Mouse (Mus musculus) limb, embryonic 11.5 days (tissue): Measurements from ENCODE around the gene Atrn. TPM values are rescaled to one million over a fixed set of nuclear protein-coding genes. Genes with fewer than 3 reads are reported as not detected.

ENCODE experiments used
- ATAC-seq: fragments of 200-750 bp; cut with Nextera tagmentation; 2 replicates; pipeline ENCODE4 v1.8.0; 2017; ENCODE audit warnings: low read depth; ENCODE audit not compliant: insufficient number of reproducible peaks, low FRiP score, low TSS enrichment
- DNase-seq: peaks from one replicate; pipeline ENCODE4 v3.0.0-alpha.2; 2015; ENCODE audit warnings: low spot score
- H3K27ac ChIP-seq: fragments of 300-500 bp; sonication (generic); replicated peaks from 2 replicates; pipeline ENCODE4 v1.5.1; 2014; ENCODE audit warnings: low read depth, mild to moderate bottlenecking, low read length
- H3K27me3 ChIP-seq: fragments of 300-500 bp; sonication (generic); 2 replicates; pipeline ENCODE4 v1.6.1; 2014; ENCODE audit warnings: mild to moderate bottlenecking, low read length, mixed read lengths; ENCODE audit not compliant: control insufficient read depth, insufficient read depth
- H3K36me3 ChIP-seq: fragments of 300-500 bp; sonication (generic); 2 replicates; pipeline ENCODE4 v1.6.1; 2014; ENCODE audit warnings: mild to moderate bottlenecking, low read length, moderate library complexity, mixed read lengths; ENCODE audit not compliant: control insufficient read depth, insufficient read depth
- H3K4me1 ChIP-seq: fragments of 300-500 bp; sonication (generic); 2 replicates; pipeline ENCODE4 v1.6.1; 2014; ENCODE audit warnings: low read length, mixed read lengths; ENCODE audit not compliant: control insufficient read depth, insufficient read depth
- H3K4me2 ChIP-seq: fragments of 300-500 bp; sonication (generic); 2 replicates; pipeline ENCODE4 v1.6.1; 2014; ENCODE audit warnings: low read depth, mild to moderate bottlenecking, moderate library complexity; ENCODE audit not compliant: severe bottlenecking
- H3K4me3 ChIP-seq: fragments of 300-500 bp; sonication (generic); 2 replicates; pipeline ENCODE4 v1.5.1; 2014; ENCODE audit warnings: low read depth, low read length
- H3K9ac ChIP-seq: fragments of 300-500 bp; sonication (generic); 2 replicates; pipeline ENCODE4 v1.6.1; 2014; ENCODE audit warnings: mild to moderate bottlenecking, low read length
- H3K9me3 ChIP-seq: fragments of 300-500 bp; sonication (generic); 2 replicates; pipeline ENCODE4 v1.6.1; 2016; ENCODE audit warnings: low read length; ENCODE audit not compliant: control insufficient read depth
- WGBS: fragments of 180-500 bp; shearing (Covaris S2); extraction: QIAGEN DNeasy Blood & Tissue Kit; methylation state at CpG from one replicate; pipeline ENCODE4 v1.1.7; 2014; 5-methylcytosine and 5-hydroxymethylcytosine counted together
- polyA plus RNA-seq: library from polyadenylated mRNA; unstranded; fragments of >200 nt; fragmentation: Nextera tagmentation; extraction: Ambion mirVana; gene quantifications from 2 replicates; pipeline ENCODE4 v1.2.1, GENCODE M21; 2014

Atrn gene
- polyA plus RNA-seq, 1 experiment from 2014 or later, result 8.2 TPM

DNA sequence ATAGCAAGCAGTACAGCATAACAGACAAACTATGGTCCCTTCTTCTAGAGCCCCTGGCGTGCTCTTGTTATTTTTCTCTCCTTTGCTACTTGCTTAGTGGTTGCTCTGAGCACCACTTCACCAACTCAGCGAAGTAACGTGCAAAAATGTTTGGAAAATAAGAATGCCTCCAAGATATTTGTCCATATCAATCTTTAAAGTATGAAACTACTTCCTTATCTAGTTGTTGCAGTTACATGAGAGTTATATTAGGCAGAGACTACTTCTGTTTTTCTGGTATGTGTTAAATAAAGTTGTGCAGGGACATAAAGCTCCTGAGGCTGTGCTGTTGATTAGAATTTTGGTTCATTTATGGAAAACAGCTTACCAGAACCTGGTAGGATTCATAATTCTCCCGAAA, 64.7 kb downstream of the Atrn start:
- no peak overlapping the region for H3K27ac ChIP-seq
- H3K4me2 ChIP-seq, result no peak overlapping the region
- 92% methylated on average over 4 of the region's 4 CpGs for WGBS
- H3K27me3 ChIP-seq, result no peaks in the 10 kb centered on the region
- no peaks in the 10 kb centered on the region for H3K4me1 ChIP-seq
- no peaks in the 10 kb centered on the region for H3K9me3 ChIP-seq
- H3K4me3 ChIP-seq, result no peak overlapping the region
- no peak for ATAC-seq
- no peaks in the 10 kb centered on the region for H3K36me3 ChIP-seq
- no peak for DNase-seq
- no peak overlapping the region for H3K9ac ChIP-seq

DNA sequence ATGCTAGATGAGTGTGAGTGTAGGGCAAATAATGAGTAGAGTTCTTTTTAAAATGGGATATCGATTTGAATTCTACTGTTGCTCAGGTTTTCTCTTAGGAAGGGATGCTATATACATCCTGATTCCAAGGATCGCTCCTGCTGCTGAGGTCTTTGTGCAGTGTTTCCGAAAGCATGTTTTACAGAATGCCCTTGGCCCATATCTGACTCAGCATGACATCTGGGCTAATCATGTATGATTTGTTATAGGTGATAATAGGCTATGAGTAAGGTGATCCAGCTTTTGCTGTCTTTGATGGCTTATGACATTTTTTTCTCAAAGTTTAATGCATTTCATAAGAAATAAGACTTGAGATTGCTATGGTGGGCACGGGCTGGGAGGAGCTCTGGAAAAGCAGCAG, 66.1 kb downstream of the Atrn start:
- Histone ChIP-seq H3K9ac (no peak overlapping the region), H3K27me3 (no peaks in the 10 kb centered on the region), H3K4me2 (no peak overlapping the region), H3K36me3 (no peaks in the 10 kb centered on the region), H3K27ac (no peak overlapping the region), H3K9me3 (no peaks in the 10 kb centered on the region), H3K4me1 (no peaks in the 10 kb centered on the region), H3K4me3 (no peak overlapping the region)
- WGBS, result 90% methylated on average over 4 of the region's 4 CpGs
- ATAC-seq (no peak), DNase-seq (no peak)

DNA sequence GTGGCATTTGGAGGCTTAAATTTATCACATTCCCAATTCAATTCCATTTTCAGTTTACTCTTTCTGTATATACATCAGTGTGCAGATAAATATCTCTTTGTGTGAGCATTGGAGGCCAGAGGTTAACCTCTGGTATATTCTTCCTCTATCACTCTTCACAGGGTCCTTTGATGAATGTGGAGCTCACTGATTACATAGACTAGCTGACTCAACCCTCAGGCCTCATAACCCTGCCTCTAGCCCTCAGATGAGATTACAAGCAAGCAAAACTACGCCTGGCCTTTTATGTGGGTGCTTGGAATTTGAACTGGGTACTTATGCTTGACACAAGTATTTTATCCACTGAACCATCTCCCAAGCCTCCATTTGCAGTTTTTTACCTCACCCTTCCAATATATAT, 68.6 kb downstream of the Atrn start:
- H3K4me2 ChIP-seq, result no peak overlapping the region
- H3K4me3 ChIP-seq, result no peak overlapping the region
- H3K9ac ChIP-seq, result no peak overlapping the region
- H3K27ac ChIP-seq, result no peak overlapping the region
- WGBS, result 87% methylated on average over 1 of the region's 1 CpGs
- no peaks in the 10 kb centered on the region for H3K27me3 ChIP-seq
- ATAC-seq, result no peak
- no peak for DNase-seq
- H3K36me3 ChIP-seq, result no peaks in the 10 kb centered on the region
- H3K4me1 ChIP-seq, result no peaks in the 10 kb centered on the region
- H3K9me3 ChIP-seq, result no peaks in the 10 kb centered on the region

- Histone ChIP-seq H3K27me3 (no peaks in the 10 kb centered on the region), H3K36me3 (no peaks in the 10 kb centered on the region), H3K4me3 (no peak overlapping the region), H3K9me3 (no peaks in the 10 kb centered on the region), H3K9ac (no peak overlapping the region), H3K4me1 (no peaks in the 10 kb centered on the region), H3K4me2 (no peak overlapping the region), H3K27ac (no peak overlapping the region)
- DNase-seq, result no peak
- no peak for ATAC-seq
These were observed 71.3 kb downstream of the Atrn start for GRCm38 (mm10) chr2:130977589-130977988.

GRCm38 (mm10) chr2:130978058-130978847, 72.0 kb downstream of the Atrn start:
- Histone ChIP-seq H3K36me3 (no peaks in the 10 kb centered on the region; the same call in 1 of the 2 replicates), H3K9ac (no peak overlapping the region), H3K9me3 (no peaks in the 10 kb centered on the region), H3K4me2 (no peak overlapping the region), H3K4me1 (no peaks in the 10 kb centered on the region), H3K4me3 (no peak overlapping the region), H3K27me3 (no peaks in the 10 kb centered on the region), H3K27ac (no peak overlapping the region)
- ATAC-seq (no peak), DNase-seq (no peak)
- 80% methylated on average over 10 of the region's 10 CpGs for WGBS

DNA sequence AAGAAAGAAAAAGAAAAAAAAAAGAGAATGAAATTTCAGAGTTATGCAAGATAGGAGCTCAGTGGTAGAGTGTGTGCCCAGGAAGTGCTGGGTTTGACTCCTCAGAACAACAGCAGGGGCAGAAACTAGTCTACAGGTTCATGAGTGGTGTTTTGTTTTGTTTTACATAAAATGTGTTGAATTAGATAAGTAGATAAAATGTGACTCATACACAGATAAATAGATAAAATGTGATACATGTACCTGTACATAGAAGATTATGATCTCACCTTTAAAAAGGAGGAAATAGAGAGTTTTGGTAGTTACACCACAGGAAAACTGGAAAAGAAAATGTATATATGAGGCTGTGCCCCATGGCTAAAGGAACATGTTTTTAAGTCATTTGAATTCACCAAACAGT, 72.8 kb downstream of the Atrn start:
- Histone ChIP-seq H3K4me2 (no peak overlapping the region), H3K4me3 (no peak overlapping the region), H3K9ac (no peak overlapping the region), H3K4me1 (no peaks in the 10 kb centered on the region), H3K36me3 (no peaks in the 10 kb centered on the region; the same call in 1 of the 2 replicates), H3K27ac (no peak overlapping the region), H3K27me3 (no peaks in the 10 kb centered on the region), H3K9me3 (no peaks in the 10 kb centered on the region)
- ATAC-seq (no peak), DNase-seq (no peak)

DNA sequence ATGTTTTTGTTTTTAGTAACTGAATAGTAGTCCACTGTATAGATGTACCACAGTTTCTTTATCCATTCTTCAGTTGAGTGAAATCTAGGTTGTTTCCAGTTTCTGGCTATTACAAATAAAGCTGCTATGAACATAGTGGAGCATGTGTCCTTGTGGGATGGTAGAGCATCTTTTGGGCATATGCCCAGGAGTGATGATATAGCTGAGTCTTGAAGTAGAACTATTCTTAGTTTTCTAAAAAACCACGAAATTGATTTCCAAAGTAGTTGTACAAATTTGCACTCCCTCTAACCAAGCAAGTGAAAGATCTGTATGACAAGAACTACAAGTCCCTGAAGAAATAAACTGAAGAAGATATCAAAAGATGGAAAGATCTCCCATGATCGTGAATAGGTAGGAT, 86.5 kb downstream of the Atrn start:
- H3K4me3 ChIP-seq, result no peak overlapping the region
- WGBS, result 95% methylated on average over 2 of the region's 2 CpGs

DNA sequence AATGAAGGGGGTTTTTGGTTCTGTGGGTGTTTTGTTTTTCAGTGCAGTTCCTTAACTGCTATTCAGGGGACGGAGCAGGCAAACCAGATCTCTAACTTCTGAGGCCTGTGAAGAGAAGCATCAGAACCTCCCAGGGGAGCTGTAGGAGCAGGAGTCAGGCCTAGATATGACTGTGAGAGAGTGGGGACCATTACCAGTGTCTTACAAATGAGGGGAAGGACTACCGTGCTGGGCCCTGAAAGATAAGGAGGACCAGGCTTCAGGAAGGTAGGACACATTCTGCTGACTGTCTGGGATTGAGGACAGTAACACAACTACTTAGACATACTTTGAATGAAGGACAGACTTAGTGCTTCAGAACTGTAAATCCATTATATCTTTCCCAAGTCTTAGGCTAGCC, 102.8 kb downstream of the Atrn start:
- WGBS, result 84% methylated on average over 2 of the region's 2 CpGs
- H3K27ac ChIP-seq, result no peak overlapping the region
- ATAC-seq (no peak), DNase-seq (no peak)
- no peaks in the 10 kb centered on the region for H3K27me3 ChIP-seq
- H3K36me3 ChIP-seq, result 0 out of 2 replicates have a peak, but pooled peaks cover 3% of the 10 kb centered on the region
- no peaks in the 10 kb centered on the region for H3K9me3 ChIP-seq
- no peaks in the 10 kb centered on the region for H3K4me1 ChIP-seq
- H3K4me3 ChIP-seq, result no peak overlapping the region
- no peak overlapping the region for H3K4me2 ChIP-seq
- no peak overlapping the region for H3K9ac ChIP-seq

More for the DNA sequence above, 86.5 kb downstream of the Atrn start:
- no peaks in the 10 kb centered on the region for H3K27me3 ChIP-seq
- no peak overlapping the region for H3K27ac ChIP-seq
- DNase-seq, result no peak
- ATAC-seq, result no peak
- no peak overlapping the region for H3K9ac ChIP-seq
- H3K9me3 ChIP-seq, result no peaks in the 10 kb centered on the region
- H3K4me1 ChIP-seq, result no peaks in the 10 kb centered on the region
- no peak overlapping the region for H3K4me2 ChIP-seq
- no peaks in the 10 kb centered on the region for H3K36me3 ChIP-seq

GRCm38 (mm10) chr2:131010566-131010965, 104.3 kb downstream of the Atrn start:
- Histone ChIP-seq H3K27ac (no peak overlapping the region), H3K4me2 (no peak overlapping the region), H3K4me1 (no peaks in the 10 kb centered on the region), H3K27me3 (no peaks in the 10 kb centered on the region), H3K4me3 (no peak overlapping the region), H3K36me3 (no peaks in the 10 kb centered on the region), H3K9me3 (no peaks in the 10 kb centered on the region), H3K9ac (no peak overlapping the region)
- WGBS, result 83% methylated on average over 1 of the region's 1 CpGs
- ATAC-seq (no peak), DNase-seq (no peak)
